Mouse (Mus musculus): ENCODE results near the gene Sdk1. TPM values are rescaled to one million over a fixed set of nuclear protein-coding genes. Genes with fewer than 3 reads are reported as not detected.

Gene Sdk1
- total and polyA plus RNA-seq, 2 experiments from 2014 or later: 1.5 to 13.6 TPM

DNA sequence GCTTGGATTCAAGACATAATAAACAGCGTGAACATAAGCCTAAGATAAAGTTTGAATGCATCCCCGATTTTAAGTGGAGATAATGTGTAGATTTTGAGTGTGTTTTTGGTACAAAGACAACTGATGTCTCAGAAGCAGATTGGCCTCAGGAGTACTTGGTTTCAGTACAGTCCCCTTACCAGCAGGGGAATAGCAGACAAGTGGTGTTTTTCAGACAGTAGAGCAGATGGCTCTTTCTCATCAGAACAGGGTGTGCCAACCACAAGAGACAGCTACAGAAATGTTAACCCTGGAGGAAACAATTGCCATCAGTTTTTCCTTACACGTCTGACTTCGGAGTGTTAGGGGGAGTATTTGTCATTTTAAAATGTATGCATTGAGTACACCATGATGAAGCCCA is 83.6 kb downstream of the Sdk1 start:
- no peak overlapping the region for H3K27ac ChIP-seq (ENCODE audit: low read depth, low read length)
- ATAC-seq (peak; percentile 80), DNase-seq (peak; percentile 31)
- no peaks in the 10 kb centered on the region for H3K9me3 ChIP-seq (ENCODE audit: low read length)
- TF ChIP-seq CTCF (IDR thresholded peaks at IDR 0.05; ENCODE audit: low read depth): peak; percentile 50
- H3K27me3 ChIP-seq (ENCODE audit: insufficient read depth, low read length): no peaks in the 10 kb centered on the region
- WGBS: 54% methylated on average over 4 of the region's 4 CpGs
- H3K4me2 ChIP-seq (ENCODE audit: low read depth): no peak overlapping the region
- no peaks in the 10 kb centered on the region for H3K36me3 ChIP-seq (ENCODE audit: insufficient read depth)
- no peaks in the 10 kb centered on the region for H3K4me1 ChIP-seq (ENCODE audit: insufficient read depth)
- no peak overlapping the region for H3K4me3 ChIP-seq (ENCODE audit: low read depth, low read length)
- no peak overlapping the region for H3K9ac ChIP-seq

DNA sequence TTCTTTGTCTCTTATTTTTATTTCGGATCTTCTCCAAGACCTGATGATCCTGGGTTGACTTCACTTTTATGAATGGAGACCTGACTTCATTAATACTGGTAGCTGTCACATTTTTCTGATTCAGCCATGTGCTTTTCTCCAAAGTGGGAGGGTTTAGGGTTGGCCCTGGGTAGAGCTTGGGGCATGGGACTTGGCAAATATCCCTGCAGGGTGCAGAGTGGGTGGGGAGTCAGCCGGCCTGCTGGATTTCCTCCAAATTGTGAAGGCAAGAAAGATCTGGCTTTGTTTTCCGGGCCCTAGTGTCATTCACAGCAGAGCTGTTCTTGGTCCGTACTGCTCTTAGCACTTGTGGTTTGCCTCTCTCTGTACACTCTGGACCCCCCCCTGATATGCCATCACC is 103.1 kb downstream of the Sdk1 start:
- DNase-seq (peak; percentile 16), ATAC-seq (no peak; the same call in 1 of the 2 replicates)
- no peak overlapping the region for H3K4me2 ChIP-seq (ENCODE audit: low read depth)
- no peak overlapping the region for H3K27ac ChIP-seq (ENCODE audit: low read depth, low read length)
- H3K9me3 ChIP-seq (ENCODE audit: low read length): 0 out of 2 replicates have a peak, but pooled peaks cover 6% of the 10 kb centered on the region
- no peaks in the 10 kb centered on the region for H3K36me3 ChIP-seq (ENCODE audit: insufficient read depth)
- TF ChIP-seq CTCF (IDR thresholded peaks at IDR 0.05; ENCODE audit: low read depth): no peak
- no peak overlapping the region for H3K4me3 ChIP-seq (ENCODE audit: low read depth, low read length)
- no peak overlapping the region for H3K9ac ChIP-seq
- 41% methylated on average over 4 of the region's 4 CpGs for WGBS
- H3K27me3 ChIP-seq (ENCODE audit: insufficient read depth, low read length): no peaks in the 10 kb centered on the region
- H3K4me1 ChIP-seq (ENCODE audit: insufficient read depth): no peaks in the 10 kb centered on the region

DNA sequence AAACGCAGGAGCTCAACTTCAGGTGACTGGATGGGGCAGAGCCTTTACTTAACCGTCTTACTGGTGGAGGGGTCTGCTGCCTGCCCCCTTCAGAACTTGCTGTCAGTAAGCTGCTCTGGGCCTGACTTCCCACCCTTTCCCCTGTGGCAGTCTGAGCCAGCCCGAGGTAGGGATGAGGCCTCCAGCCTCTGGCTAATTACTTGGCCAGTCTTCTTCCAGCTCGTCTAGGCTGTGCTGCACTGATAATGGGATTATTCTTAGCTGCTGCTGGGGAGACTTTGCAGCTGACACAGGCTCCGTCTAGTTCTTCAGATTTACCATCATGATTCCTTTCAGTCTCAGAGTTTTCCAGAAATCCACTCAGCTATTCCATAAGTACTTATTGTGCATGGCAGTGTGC is 104.2 kb downstream of the Sdk1 start:
- no peaks in the 10 kb centered on the region for H3K36me3 ChIP-seq (ENCODE audit: insufficient read depth)
- whole genome bisulfite sequencing: 49% methylated on average over 5 of the region's 5 CpGs
- H3K4me2 ChIP-seq (ENCODE audit: low read depth): no peak overlapping the region
- no peak for TF ChIP-seq CTCF (IDR thresholded peaks at IDR 0.05; ENCODE audit: low read depth)
- ATAC-seq (no peak), DNase-seq (no peak)
- H3K9ac ChIP-seq: no peak overlapping the region
- 0 out of 2 replicates have a peak, but pooled peaks cover 6% of the 10 kb centered on the region for H3K9me3 ChIP-seq (ENCODE audit: low read length)
- H3K4me1 ChIP-seq (ENCODE audit: insufficient read depth): no peaks in the 10 kb centered on the region
- no peak overlapping the region for H3K4me3 ChIP-seq (ENCODE audit: low read depth, low read length)
- no peaks in the 10 kb centered on the region for H3K27me3 ChIP-seq (ENCODE audit: insufficient read depth, low read length)
- no peak overlapping the region for H3K27ac ChIP-seq (ENCODE audit: low read depth, low read length)

DNA sequence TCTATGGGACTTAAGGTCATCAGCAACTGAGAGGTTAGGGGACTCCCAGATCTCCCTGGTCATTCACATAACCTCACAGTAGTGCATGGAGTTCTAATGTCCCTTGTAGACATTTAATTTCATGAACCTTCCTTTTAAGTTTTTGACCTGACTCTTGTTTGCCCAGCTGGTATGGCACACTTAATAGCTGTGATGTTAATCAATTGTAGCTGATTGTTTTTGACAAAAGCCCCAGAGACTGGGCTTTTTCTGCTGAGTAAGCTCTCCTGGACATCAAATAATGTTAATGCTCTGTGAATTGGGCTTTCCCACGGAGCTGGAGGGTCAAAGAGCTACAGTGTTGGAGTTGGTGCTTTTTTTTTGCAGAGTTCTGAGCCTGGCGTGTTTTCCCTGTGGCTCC is 121.4 kb downstream of the Sdk1 start:
- Histone ChIP-seq H3K36me3 (ENCODE audit: insufficient read depth) (no peaks in the 10 kb centered on the region), H3K4me1 (ENCODE audit: insufficient read depth) (no peaks in the 10 kb centered on the region; the same call in 1 of the 2 replicates), H3K9me3 (ENCODE audit: low read length) (no peaks in the 10 kb centered on the region), H3K27ac (ENCODE audit: low read depth, low read length) (no peak overlapping the region), H3K27me3 (ENCODE audit: insufficient read depth, low read length) (no peaks in the 10 kb centered on the region), H3K9ac (no peak overlapping the region), H3K4me2 (ENCODE audit: low read depth) (no peak overlapping the region), H3K4me3 (ENCODE audit: low read depth, low read length) (no peak overlapping the region)
- DNase-seq (no peak), ATAC-seq (no peak)
- no peak for TF ChIP-seq CTCF (IDR thresholded peaks at IDR 0.05; ENCODE audit: low read depth)
- 30% methylated on average over 2 of the region's 2 CpGs for WGBS

DNA sequence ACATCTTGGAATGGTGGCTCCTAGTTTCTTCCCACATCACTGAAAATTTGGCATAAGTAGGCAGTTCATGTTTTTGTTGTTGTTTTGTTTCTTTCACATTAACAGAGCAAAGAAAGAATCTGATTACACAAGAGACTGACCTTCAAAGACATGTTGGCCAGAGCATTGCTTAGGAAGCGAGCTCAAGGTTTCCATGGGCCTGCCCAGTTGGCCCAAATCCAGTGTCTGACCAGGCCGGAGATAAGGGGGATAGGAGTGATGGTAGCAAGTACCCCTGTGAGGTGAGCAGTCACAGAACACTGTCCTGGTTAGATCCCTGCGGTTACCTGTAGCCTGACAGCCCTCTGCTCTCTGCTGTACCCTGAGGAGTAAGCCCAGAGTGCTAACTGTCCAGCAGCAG is 122.7 kb downstream of the Sdk1 start:
- no peaks in the 10 kb centered on the region for H3K36me3 ChIP-seq (ENCODE audit: insufficient read depth)

DNA sequence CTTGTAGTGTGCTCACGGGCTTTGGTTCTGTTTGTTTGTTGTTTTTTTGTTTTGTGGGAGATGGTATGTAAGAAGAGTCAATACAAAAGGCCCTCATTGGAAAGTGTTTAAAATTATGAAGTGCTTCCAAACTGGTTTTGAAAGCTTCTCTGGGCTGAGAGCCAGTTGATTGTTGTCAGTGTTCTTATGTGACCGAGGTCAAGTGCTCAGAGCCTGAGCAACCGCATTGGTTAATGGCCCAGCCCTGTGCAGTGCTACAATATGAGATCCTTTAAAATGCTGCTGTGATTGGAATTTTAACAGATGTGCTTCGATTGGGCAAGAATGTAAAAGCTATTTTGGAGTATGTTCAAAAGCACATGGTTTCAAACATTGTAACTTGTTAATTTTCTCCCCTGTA is 127.3 kb downstream of the Sdk1 start:
- TF ChIP-seq CTCF (IDR thresholded peaks at IDR 0.05; ENCODE audit: low read depth): no peak
- H3K4me1 ChIP-seq (ENCODE audit: insufficient read depth): no peaks in the 10 kb centered on the region; the same call in 1 of the 2 replicates
- no peak overlapping the region for H3K4me3 ChIP-seq (ENCODE audit: low read depth, low read length)
- 36% methylated on average over 4 of the region's 4 CpGs for WGBS
- ATAC-seq: no peak
- no peak overlapping the region for H3K27ac ChIP-seq (ENCODE audit: low read depth, low read length)
- DNase-seq: no peak
- no peak overlapping the region for H3K4me2 ChIP-seq (ENCODE audit: low read depth)
- H3K27me3 ChIP-seq (ENCODE audit: insufficient read depth, low read length): no peaks in the 10 kb centered on the region
- no peak overlapping the region for H3K9ac ChIP-seq
- H3K36me3 ChIP-seq (ENCODE audit: insufficient read depth): no peaks in the 10 kb centered on the region
- H3K9me3 ChIP-seq (ENCODE audit: low read length): no peaks in the 10 kb centered on the region

More for the DNA sequence above, 122.7 kb downstream of the Sdk1 start:
- H3K4me2 ChIP-seq (ENCODE audit: low read depth): no peak overlapping the region
- no peaks in the 10 kb centered on the region for H3K27me3 ChIP-seq (ENCODE audit: insufficient read depth, low read length)
- 74% methylated on average over 3 of the region's 3 CpGs for WGBS
- DNase-seq (no peak), ATAC-seq (no peak)
- H3K9ac ChIP-seq: no peak overlapping the region
- H3K4me3 ChIP-seq (ENCODE audit: low read depth, low read length): no peak overlapping the region
- H3K9me3 ChIP-seq (ENCODE audit: low read length): no peaks in the 10 kb centered on the region
- H3K4me1 ChIP-seq (ENCODE audit: insufficient read depth): no peaks in the 10 kb centered on the region; the same call in 1 of the 2 replicates
- H3K27ac ChIP-seq (ENCODE audit: low read depth, low read length): no peak overlapping the region
- TF ChIP-seq CTCF (IDR thresholded peaks at IDR 0.05; ENCODE audit: low read depth): no peak

DNA sequence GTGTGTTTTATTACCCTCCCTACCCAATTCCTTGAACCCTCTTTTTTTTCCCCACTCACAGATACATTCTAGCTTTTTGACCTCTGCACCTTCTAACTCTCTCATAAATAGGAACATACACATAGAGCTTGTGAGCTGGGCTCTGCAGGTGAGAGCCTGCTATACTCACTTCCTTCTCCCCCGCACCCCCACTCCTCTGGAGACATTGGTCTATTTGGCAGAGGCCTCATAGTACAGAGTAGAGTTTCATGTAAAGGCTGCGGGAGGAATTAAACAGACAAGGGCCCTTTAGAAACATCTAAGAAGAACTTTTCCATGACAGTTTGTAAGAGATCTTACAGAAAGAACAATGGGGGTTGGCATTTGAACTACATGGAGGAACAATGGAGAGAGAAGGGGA is 133.5 kb downstream of the Sdk1 start:
- no peaks in the 10 kb centered on the region for H3K36me3 ChIP-seq (ENCODE audit: insufficient read depth)
- H3K4me3 ChIP-seq (ENCODE audit: low read depth, low read length): no peak overlapping the region
- 0 out of 2 replicates have a peak, but pooled peaks cover 3% of the 10 kb centered on the region for H3K4me1 ChIP-seq (ENCODE audit: insufficient read depth)
- TF ChIP-seq CTCF (IDR thresholded peaks at IDR 0.05; ENCODE audit: low read depth): no peak
- no peak overlapping the region for H3K4me2 ChIP-seq (ENCODE audit: low read depth)
- H3K27me3 ChIP-seq (ENCODE audit: insufficient read depth, low read length): no peaks in the 10 kb centered on the region
- H3K9me3 ChIP-seq (ENCODE audit: low read length): no peaks in the 10 kb centered on the region
- ATAC-seq (no peak), DNase-seq (no peak)
- no peak overlapping the region for H3K9ac ChIP-seq
- 67% methylated on average over 2 of the region's 2 CpGs for WGBS
- no peak overlapping the region for H3K27ac ChIP-seq (ENCODE audit: low read depth, low read length)

All from forebrain, postnatal 0 days (tissue).